Mouse (Mus musculus) neutrophil, adult 65 days (primary cell): ENCODE measurements around the gene Olfr1184. TPM values are rescaled to one million over a fixed set of nuclear protein-coding genes. Genes with fewer than 3 reads are reported as not detected.

Experiments used
- total RNA-seq: library from RNA; stranded (reverse); gene quantifications from 2 replicates; pipeline ENCODE4 v1.2.4, GENCODE M21; 2023

Olfr1184 gene
- not detected in 2 replicates for total RNA-seq

DNA sequence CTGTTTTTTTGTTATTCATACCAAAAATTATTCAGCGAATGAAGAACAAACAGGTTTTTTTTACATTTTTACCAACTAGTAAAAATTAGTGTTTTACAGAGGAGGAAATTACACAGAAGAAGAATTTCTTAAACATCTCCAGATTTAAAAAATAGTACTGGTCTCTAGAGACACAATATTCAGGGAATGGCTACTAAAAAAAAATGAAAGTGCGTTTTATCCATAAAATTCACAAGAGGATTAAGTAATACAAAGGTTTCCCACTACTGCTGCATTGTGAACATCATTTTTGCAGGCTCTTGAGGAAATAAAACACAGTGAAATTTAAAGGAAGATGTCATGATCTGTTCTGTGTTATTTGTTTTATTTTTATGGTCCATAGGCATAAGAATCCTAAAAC, at the start of gene Olfr1184:
Olfr1184 (plus strand) TSS at position 301 of the 400 bp plus-strand sequence.

DNA sequence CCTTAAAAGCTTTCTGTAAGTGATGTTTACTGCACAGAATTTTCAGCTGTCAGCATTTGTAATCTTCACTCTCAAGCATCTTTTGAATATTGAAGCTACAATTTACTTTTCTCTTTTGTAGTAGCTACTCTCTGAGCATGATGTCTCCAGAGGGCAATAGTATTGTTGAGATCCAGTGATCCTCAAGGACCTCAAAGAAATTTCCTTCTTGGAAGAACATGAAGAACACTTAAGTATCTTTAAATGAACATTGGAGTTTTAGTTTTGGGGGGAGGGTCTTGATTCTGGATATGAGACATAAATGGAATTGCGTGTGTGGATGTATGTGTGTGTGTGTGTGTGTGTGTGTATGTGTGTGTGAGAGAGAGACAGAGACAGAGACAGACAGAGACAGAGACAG, 34.4 kb upstream of the Olfr1184 start, which contains the start of gene Gm13757:
Gm13757 (minus strand) TSS at position 101 of the 400 bp plus-strand sequence.

DNA sequence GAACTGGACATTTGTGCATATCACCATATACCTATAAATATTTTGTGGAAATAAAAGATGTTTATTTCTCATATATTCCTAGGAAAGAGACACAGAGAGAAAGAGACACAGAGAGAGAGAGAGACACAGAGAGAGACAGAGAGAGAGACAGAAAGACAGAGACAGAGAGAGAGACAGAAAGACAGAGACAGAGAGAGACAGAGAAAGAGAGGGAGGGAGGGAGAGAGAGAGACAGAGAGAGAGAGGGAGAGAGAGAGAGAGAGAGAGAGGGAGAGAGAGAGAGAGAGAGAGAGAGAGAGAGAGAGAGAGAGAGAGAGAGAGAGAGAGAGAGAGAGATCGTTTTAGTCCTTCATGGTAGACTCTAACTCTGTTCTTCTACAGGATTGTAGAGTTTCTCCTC, 28.8 kb upstream of the Olfr1184 start, which contains the start of gene Olfr1183:
Olfr1183 (plus strand) TSS at position 301 of the 400 bp plus-strand sequence.

DNA sequence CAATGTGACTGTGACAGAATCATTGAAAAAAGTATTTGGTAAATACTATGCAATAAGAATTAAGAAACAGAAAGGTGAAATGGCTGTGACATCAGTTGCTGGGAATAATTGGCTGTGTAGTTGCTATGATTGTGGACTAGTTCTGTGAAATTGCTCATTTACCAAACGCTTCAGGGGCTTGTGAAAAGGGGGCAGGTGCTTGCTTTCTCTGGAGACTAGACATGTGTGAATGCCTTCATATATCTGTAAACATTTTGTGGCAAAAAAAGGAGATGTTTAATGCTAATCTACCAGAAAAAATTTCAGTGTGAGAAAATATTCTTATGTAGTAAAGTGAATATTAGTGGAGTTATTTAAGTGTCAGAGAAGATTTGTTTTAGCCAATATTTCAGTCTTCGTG, 9.6 kb downstream of the Olfr1184 start, which contains the start of gene Olfr1185-ps1:
Olfr1185-ps1 (plus strand) TSS at position 301 of the 400 bp plus-strand sequence.

DNA sequence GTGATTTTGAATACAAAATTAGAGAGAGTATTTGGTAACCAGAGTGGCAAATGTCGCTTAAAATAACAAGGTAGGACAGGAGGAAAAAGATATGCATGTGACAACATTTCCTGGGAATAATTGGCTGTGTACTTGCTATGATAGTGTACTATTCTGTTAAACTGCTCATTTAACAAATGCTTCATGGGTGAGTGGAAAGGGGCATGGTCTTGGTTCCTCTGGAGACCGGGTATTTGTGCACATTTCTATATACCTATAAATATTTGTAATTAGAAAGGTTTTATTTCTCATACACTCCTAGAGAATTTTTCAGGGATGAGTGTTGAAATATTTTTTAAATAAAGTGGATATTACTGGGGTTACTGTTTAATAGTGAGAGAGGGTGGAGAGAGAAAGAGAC, 34.9 kb downstream of the Olfr1184 start, which contains the start of gene Olfr1186:
Olfr1186 (plus strand) TSS at position 301 of the 400 bp plus-strand sequence.

Other genes with a start within 250 kb of the Olfr1184 start
- not detected in 2 replicates for gene Olfr1173, start 203.7 kb upstream of the Olfr1184 start, total RNA-seq
- not detected in 2 replicates for gene Olfr1174-ps, start 168.5 kb upstream of the Olfr1184 start, total RNA-seq
- gene Olfr1175-ps, start 156.4 kb upstream of the Olfr1184 start, total RNA-seq = not detected in 2 replicates
- not detected in 2 replicates for gene Olfr1176, start 146.9 kb upstream of the Olfr1184 start, total RNA-seq
- not detected in 2 replicates for gene Olfr1177-ps, start 137.1 kb upstream of the Olfr1184 start, total RNA-seq
- not detected in 2 replicates for gene Olfr1178, start 96.5 kb upstream of the Olfr1184 start, total RNA-seq
- gene Olfr1179, start 77.1 kb upstream of the Olfr1184 start, total RNA-seq = not detected in 2 replicates
- gene Olfr1180, start 64.4 kb upstream of the Olfr1184 start, total RNA-seq = not detected in 2 replicates
- not detected in 2 replicates for gene Olfr1181, start 57.4 kb upstream of the Olfr1184 start, total RNA-seq
- gene Gm13757, start 34.5 kb upstream of the Olfr1184 start, total RNA-seq = not detected in 2 replicates
- not detected in 2 replicates for gene Olfr1183, start 28.7 kb upstream of the Olfr1184 start, total RNA-seq
- not detected in 2 replicates for gene Olfr1185-ps1, start 9.7 kb downstream of the Olfr1184 start, total RNA-seq
- not detected in 2 replicates for gene Olfr1186, start 35.0 kb downstream of the Olfr1184 start, total RNA-seq
- gene Olfr1188, start 73.3 kb downstream of the Olfr1184 start, total RNA-seq = not detected in 2 replicates
- gene Olfr1189, start 102.9 kb downstream of the Olfr1184 start, total RNA-seq = not detected in 2 replicates
- gene Olfr1191-ps1, start 156.9 kb downstream of the Olfr1184 start, total RNA-seq = 0.06 TPM in 1 of 2 replicates, not detected in the other
- gene Olfr1192-ps1, start 164.9 kb downstream of the Olfr1184 start, total RNA-seq = not detected in 2 replicates
- not detected in 2 replicates for gene Olfr1193, start 192.0 kb downstream of the Olfr1184 start, total RNA-seq
- gene Olfr1195, start 205.6 kb downstream of the Olfr1184 start, total RNA-seq = not detected in 2 replicates
- not detected in 2 replicates for gene Olfr1196, start 221.0 kb downstream of the Olfr1184 start, total RNA-seq
- gene Olfr1197, start 248.8 kb downstream of the Olfr1184 start, total RNA-seq = not detected in 2 replicates